Mouse (Mus musculus): ENCODE measurements at regions not wholly inside any gene's neighbourhood (a gene's known extent, or its start where the extent isn't known, plus 50 kb on each side); places are given as distances from the start of the nearest gene placed in this dataset.

DNA sequence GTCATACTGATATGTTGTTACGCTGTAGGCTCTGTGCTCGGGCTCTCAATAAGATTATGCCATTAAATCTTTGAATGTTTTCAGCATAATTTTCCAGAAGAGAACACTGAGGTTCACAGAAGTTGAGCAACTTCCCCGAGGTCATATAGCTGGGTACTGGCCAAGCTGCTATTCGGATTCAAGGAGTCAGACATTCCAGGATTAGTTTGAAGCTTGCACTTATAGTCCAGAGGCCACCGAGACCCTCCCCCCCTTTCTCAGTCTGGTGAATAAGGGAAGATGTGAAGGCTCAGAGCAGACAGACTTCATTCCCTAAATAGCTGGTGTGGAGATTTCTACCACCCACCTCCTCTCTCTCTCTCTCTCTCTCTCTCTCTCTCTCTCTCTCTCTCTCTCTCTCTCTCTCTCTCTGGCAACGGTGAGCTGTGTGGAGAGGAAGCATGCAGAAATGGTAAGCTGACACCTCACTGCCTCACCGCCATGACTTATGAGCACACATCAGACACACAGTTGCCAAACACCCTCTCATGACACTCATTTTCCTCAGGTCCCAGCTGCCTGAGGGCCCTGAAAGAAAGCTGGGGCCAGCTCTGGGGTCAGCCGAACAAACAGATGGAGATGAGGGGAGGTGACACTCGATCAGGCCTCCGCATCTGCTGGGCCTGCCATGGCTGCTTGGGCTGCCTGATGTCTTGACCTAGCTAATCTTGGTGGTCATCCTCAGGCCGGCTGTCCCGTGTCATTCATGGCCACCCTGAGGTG, 107.0 kb upstream of the Pdzrn3 start:
- no peak for DNase-seq (ENCODE audit: low spot score)

- peak; percentile 7 for DNase-seq (ENCODE audit: low spot score)
Observed at GRCm38 (mm10) chr6:101482635-101483465, 105.2 kb upstream of the Pdzrn3 start.

DNA sequence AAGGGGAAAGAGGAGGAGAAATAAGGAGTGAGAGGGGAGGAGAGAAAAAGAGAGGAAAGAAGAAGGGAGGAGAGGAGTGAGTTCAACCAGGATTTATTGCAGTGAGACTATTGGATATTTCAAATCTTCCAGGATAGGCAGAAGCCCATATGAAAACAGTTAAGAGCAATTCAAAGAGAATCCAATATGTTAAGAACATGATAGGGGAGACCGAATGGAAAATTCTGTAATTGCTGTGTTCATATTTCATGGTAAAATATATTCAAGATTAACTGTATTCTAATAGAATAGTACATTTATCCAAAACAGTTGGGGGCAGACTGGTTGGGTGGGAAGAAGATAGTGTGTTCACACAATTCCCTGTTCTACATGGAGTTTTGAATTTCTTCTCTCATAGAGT, 96.3 kb upstream of the Pdzrn3 start:
- no peak for DNase-seq (ENCODE audit: low spot score)

DNA sequence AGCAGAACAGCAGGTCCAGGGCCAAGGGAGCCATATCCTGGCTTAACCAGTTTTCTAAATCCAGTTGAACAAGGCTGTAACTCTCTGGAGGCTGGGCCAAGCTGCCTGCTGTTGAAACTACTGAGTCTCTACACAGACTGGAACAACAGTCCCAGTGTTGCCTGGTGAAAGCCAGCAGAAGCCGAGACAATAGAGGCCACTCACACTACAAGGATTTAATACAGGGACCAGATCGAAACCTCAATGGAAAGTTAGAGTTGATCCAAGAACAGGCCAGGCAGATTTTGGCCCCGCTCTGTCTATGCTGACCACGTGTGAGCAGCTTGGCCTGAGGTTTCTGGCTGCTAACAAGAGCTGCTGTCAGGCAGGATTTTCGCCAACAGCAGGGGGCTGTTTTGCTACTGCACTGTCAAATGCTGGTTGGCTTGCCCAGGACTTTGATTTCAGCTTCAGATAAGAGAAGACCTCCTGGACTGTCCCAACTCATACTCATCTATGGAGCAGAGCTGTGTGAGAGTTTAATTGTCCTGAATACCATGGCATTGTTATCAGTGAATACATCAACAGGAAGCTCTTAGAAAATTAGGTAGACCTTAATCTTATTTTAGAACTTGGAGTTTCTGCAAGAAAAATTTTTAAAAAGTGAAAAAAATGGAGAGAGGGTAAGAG, 95.7 kb upstream of the Pdzrn3 start:
- DNase-seq (ENCODE audit: low spot score) = peak; percentile 18

GRCm38 (mm10) chr6:101464910-101465309, 87.2 kb upstream of the Pdzrn3 start:
- DNase-seq (ENCODE audit: low spot score) = no peak

GRCm38 (mm10) chr6:101463812-101464320, 86.2 kb upstream of the Pdzrn3 start:
- no peak for DNase-seq (ENCODE audit: low spot score)

GRCm38 (mm10) chr6:101446720-101447119, 69.0 kb upstream of the Pdzrn3 start:
- no peak for DNase-seq (ENCODE audit: low spot score)

- no peak for DNase-seq (ENCODE audit: low spot score)
Observed at GRCm38 (mm10) chr6:101446316-101446715, 68.6 kb upstream of the Pdzrn3 start.

DNA sequence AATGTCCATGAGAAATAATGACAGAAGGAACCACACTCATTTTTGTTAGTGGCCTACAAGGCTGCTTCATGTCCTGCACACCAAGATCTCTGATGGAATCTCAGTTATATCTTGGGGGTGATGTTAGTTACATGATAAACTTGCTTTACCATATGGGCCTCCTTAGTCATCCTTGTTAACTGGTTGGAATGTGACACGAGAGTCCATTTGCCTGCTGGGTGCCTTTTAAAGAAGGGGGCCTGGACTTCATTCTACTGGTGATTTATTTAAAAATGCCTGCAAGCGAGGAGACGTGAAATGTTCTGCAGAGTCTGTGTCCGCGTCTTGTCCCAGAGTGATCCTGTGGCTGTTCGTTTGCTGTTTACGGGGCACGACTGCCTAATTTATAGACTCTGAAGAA, 55.1 kb upstream of the Pdzrn3 start:
- DNase-seq (ENCODE audit: low spot score) = no peak

GRCm38 (mm10) chr6:101429634-101430033, 51.9 kb upstream of the Pdzrn3 start:
- DNase-seq (ENCODE audit: low spot score) = no peak
